Mouse (Mus musculus) ES-E14 (cell line): ENCODE measurements at regions not wholly inside any gene's neighbourhood (a gene's known extent, or its start where the extent isn't known, plus 50 kb on each side); places are given as distances from the start of the nearest gene placed in this dataset.
"Not testable (repeated sequence)": the region's sequence is repeated elsewhere in the genome, so short reads cannot be mapped to it uniquely, and the experiment has no call there.

Experiments used
- DNase-seq: peaks from one replicate; pipeline ENCODE4 v3.0.0-alpha.2; 2013; ENCODE audit warnings: low read depth, low spot score
- H3K27ac ChIP-seq: 2 replicates; pipeline ENCODE4 v1.5.1; 2012; ENCODE audit warnings: low read depth, mild to moderate bottlenecking, low read length, moderate library complexity, mixed read lengths; ENCODE audit not compliant: poor library complexity, insufficient read depth, severe bottlenecking
- H3K36me3 ChIP-seq: 2 replicates; pipeline ENCODE4 v1.6.1; 2012; ENCODE audit warnings: mild to moderate bottlenecking, low read length, moderate library complexity, mixed read lengths; ENCODE audit not compliant: control insufficient read depth, poor library complexity, insufficient read depth, severe bottlenecking
- H3K4me1 ChIP-seq, 2 experiments: fragments of 150-350 bp in 1 of 2; sonication (generic) in 1 of 2; 2 replicates each; pipeline ENCODE4 v1.6.1; 2012; ENCODE audit warnings: low read length in 2 of 2, mild to moderate bottlenecking in 1 of 2, mixed read lengths in 1 of 2; ENCODE audit not compliant: control insufficient read depth in 2 of 2, insufficient read depth in 2 of 2, poor library complexity in 1 of 2
- H3K4me3 ChIP-seq, 2 experiments: fragments of 150-350 bp in 1 of 2; sonication (generic) in 1 of 2; 2 replicates each; pipeline ENCODE4 v1.5.1; 2012; ENCODE audit warnings: low read length in 2 of 2, low read depth in 1 of 2, mild to moderate bottlenecking in 1 of 2, mixed read lengths in 1 of 2; ENCODE audit not compliant: insufficient read depth in 1 of 2, poor library complexity in 1 of 2, severe bottlenecking in 1 of 2
- H3K9ac ChIP-seq: 2 replicates; pipeline ENCODE4 v1.6.1; 2012; ENCODE audit warnings: low read depth, mild to moderate bottlenecking, low read length, mixed read lengths; ENCODE audit not compliant: poor library complexity, insufficient read depth, severe bottlenecking
- H3K9me3 ChIP-seq: fragments of 150-350 bp; sonication (generic); 2 replicates; pipeline ENCODE4 v1.6.1; 2012; ENCODE audit warnings: low read depth, mild to moderate bottlenecking, low read length; ENCODE audit not compliant: control insufficient read depth, insufficient read depth
- CHD2 ChIP-seq: IDR thresholded peaks from 2 replicates; pipeline ENCODE4 v1.6.1; 2014; ENCODE audit warnings: mild to moderate bottlenecking, low read depth, low read length, inconsistent platforms
- HCFC1 ChIP-seq: IDR thresholded peaks from 2 replicates; pipeline ENCODE4 v1.6.1; 2012; ENCODE audit warnings: low read length, inconsistent platforms, borderline replicate concordance; ENCODE audit not compliant: insufficient read depth
- MAFK ChIP-seq: IDR thresholded peaks from 2 replicates; pipeline ENCODE4 v1.6.1; 2014; ENCODE audit warnings: mild to moderate bottlenecking, low read depth, low read length, inconsistent platforms; ENCODE audit not compliant: insufficient read depth
- ZC3H11A ChIP-seq: IDR thresholded peaks from 2 replicates; pipeline ENCODE4 v1.6.1; 2012; ENCODE audit warnings: low read depth, mild to moderate bottlenecking, inconsistent platforms, low read length, borderline replicate concordance
- ZNF384 ChIP-seq: IDR thresholded peaks from 2 replicates; pipeline ENCODE4 v1.6.1; 2012; ENCODE audit warnings: low read depth, low read length, inconsistent platforms
- in situ Hi-C, 2 experiments: fragments of 600-800 bp; cut with MboI; formaldehyde crosslinking; loops; one replicate each; pipeline ENCODE4 v1.15.1; 2025; ENCODE audit warnings: low sequenced_read_pairs in 2 of 2, inconsistent platforms in 1 of 2; ENCODE audit not compliant: unreplicated experiment in 2 of 2

- Histone ChIP-seq H3K36me3 (no peaks in the 10 kb centered on the region), H3K4me3 (no peak overlapping the region), H3K4me1 (no peaks in the 10 kb centered on the region), H3K27ac (no peak overlapping the region), H3K9ac (no peak overlapping the region), H3K9me3 (no peaks in the 10 kb centered on the region)
- in situ Hi-C loops, result no loop called here
- peak; percentile 39 for DNase-seq
- TF ChIP-seq ZNF384, result no peak
- no peak for TF ChIP-seq CHD2
- no peak for TF ChIP-seq HCFC1
- no peak for TF ChIP-seq MAFK
- TF ChIP-seq ZC3H11A, result no peak
Measured at GRCm38 (mm10) chr2:149203896-149204295, 186.9 kb upstream of the Gm10750 start.

GRCm38 (mm10) chr2:149195736-149196135 is 178.7 kb upstream of the Gm10750 start:
- Histone ChIP-seq H3K36me3 (no peaks in the 10 kb centered on the region), H3K4me1 (no peaks in the 10 kb centered on the region), H3K27ac (no peak overlapping the region), H3K4me3 (no peak overlapping the region), H3K9me3 (no peaks in the 10 kb centered on the region), H3K9ac (no peak overlapping the region)
- in situ Hi-C loops, result no loop called here
- no peak for DNase-seq
- TF ChIP-seq MAFK, result no peak
- TF ChIP-seq ZC3H11A, result no peak
- no peak for TF ChIP-seq HCFC1
- TF ChIP-seq CHD2, result no peak
- no peak for TF ChIP-seq ZNF384

- H3K9ac ChIP-seq, H3K4me3 ChIP-seq, in situ Hi-C loops, H3K4me1 ChIP-seq, H3K27ac ChIP-seq, H3K9me3 ChIP-seq, H3K36me3 ChIP-seq: not testable (repeated sequence)
- DNase-seq, result peak; percentile 19
Measured at GRCm38 (mm10) chr2:149158434-149158833, 141.4 kb upstream of the Gm10750 start.

GRCm38 (mm10) chr2:149109551-149109950 is 92.5 kb upstream of the Gm10750 start:
- DNase-seq, H3K9me3 ChIP-seq, H3K36me3 ChIP-seq, in situ Hi-C loops, H3K4me1 ChIP-seq, H3K4me3 ChIP-seq, H3K9ac ChIP-seq, H3K27ac ChIP-seq: not testable (repeated sequence)

- Histone ChIP-seq H3K9ac (no peak overlapping the region), H3K4me3 (no peak overlapping the region), H3K9me3 (no peaks in the 10 kb centered on the region), H3K36me3 (no peaks in the 10 kb centered on the region), H3K27ac (no peak overlapping the region), H3K4me1 (no peaks in the 10 kb centered on the region)
- TF ChIP-seq ZC3H11A (no peak), CHD2 (no peak), HCFC1 (no peak), ZNF384 (no peak), MAFK (no peak)
- DNase-seq, result no peak
- in situ Hi-C loops, result no loop called here
Measured at GRCm38 (mm10) chr2:149092146-149092545, 75.1 kb upstream of the Gm10750 start.
